Mouse (Mus musculus) layer of hippocampus, adult 8-10 months (tissue): ENCODE results near the gene Erf. TPM values are rescaled to one million over a fixed set of nuclear protein-coding genes. Genes with fewer than 3 reads are reported as not detected.

Experiments used
- DNase-seq, 2 experiments: peaks; one replicate each; pipeline ENCODE4 v3.0.0; 2022; ENCODE audit warnings: low spot score in 2 of 2
- total RNA-seq, 4 experiments: library from RNA; stranded (reverse); gene quantifications; 2 replicates each; pipeline ENCODE4 v1.2.4; 2022

Gene Erf
- total RNA-seq, 4 experiments from 2014 or later = 39.0 to 61.0 (median 49.4) TPM

DNA sequence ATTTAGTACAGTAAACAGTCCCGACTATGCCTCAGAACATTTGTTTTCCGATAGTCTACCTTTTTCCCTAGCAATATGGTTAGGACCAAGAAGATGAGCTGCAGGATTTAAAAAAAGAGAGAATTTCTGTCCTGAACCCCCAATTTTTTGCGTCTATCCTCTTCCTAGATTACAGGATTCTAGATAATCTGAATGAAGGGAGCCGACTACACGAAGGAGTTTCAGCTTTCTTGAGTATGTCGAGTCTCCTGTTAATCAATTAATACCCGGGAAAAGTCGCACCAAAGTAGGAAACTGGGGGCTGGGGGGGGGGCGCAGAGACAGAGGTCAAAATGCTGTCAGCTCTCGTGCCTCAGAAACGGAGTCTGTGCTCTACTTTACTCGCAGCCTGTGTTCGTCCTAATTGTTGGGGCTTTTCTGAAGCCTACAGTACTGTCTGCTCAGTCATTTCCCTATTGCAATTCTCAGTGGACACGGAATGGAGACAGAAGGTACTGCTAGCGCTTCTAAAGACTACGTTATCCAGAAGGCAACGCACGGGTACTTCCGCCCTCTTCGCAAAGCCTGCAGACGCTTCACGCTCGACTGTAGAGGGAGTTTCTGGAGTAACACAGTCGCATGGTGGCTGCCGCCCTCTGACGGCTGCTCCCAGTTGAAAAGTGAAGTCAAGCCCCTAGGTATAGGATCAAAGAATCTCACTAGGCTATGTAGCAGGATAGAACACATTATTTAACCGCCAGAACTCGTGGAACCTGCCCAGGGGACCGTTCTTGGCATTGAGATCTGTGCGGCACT is 11.5 kb downstream of the Erf start:
- peak; percentile 89 to 90 for DNase-seq

GRCm38 (mm10) chr7:25238015-25238706 is 12.4 kb downstream of the Erf start:
- peak; percentile 96 for DNase-seq

GRCm38 (mm10) chr7:25237249-25238014 is 13.1 kb downstream of the Erf start, which contains the start of gene Gsk3a:
Gsk3a (minus strand) TSS chr7:25237851.
- peak; percentile 97 to 98 for DNase-seq

DNA sequence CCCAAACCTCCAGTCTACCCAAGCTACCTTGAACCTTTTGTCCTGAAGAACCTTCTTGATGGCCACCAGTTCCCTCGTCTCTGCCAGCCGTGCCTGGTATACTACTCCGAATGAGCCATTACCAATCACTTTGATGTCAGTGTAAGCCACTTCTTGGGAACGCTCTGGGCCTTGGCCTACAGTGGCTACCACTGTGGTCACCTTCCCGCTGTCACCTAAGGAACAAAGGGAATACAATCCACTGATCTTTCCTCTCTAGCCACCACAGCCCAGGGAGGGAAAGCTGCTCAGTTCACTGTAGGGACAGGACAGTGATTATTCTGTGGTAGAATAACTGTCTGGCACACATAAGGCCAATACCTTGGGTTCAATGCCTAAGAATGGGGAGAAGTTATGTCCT is 15.0 kb downstream of the Erf start:
- DNase-seq = no peak

DNA sequence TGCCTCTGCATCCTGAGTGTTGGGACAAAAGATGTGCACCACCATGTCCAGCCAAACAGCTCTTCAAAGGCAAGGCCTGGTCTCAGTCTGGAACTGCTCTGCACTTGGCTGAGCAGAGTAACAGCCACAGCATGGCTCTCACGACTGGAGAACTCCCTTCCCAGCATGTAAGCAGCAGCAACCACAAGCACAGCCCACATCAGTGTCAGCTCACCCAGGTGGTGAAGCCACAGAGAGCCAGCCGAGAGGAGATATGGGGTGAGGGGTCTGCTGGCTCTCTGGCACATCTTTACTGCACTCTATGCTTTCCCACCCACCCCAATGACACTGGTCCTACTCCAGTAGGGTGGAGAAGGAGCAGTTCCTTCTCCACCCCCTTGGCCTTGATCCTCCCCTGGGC is 17.5 kb downstream of the Erf start:
- no peak for DNase-seq

GRCm38 (mm10) chr7:25232101-25232648 is 18.4 kb downstream of the Erf start:
- DNase-seq = no peak

DNA sequence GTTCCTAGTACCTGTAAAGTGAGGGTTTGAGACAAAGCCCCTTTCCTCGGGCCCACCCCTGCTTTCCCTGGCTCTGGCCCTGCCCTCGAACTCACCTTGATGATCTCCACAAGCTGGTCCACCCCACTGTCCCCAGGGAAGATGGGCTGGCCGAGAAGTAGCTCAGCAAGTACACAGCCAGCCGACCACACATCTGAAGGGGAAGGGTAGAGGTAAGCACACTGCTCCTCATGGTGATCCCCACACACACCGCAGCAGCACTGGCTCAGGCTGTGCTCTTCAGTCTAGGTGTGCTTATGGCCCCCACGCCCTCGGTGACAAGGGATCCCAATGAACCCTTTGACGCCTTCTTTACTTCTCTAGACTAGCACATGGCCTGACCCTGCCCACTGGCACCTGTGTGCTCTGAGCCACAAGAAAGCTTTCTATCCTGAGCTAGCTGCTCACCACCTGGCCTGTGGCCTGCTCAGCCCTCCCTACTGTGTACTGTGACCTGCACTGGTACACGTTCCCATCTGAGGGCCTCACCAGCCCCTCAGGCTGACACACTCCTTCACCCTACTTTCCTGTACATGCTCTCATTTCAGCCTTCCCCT is 19.8 kb downstream of the Erf start:
- DNase-seq = no peak

DNA sequence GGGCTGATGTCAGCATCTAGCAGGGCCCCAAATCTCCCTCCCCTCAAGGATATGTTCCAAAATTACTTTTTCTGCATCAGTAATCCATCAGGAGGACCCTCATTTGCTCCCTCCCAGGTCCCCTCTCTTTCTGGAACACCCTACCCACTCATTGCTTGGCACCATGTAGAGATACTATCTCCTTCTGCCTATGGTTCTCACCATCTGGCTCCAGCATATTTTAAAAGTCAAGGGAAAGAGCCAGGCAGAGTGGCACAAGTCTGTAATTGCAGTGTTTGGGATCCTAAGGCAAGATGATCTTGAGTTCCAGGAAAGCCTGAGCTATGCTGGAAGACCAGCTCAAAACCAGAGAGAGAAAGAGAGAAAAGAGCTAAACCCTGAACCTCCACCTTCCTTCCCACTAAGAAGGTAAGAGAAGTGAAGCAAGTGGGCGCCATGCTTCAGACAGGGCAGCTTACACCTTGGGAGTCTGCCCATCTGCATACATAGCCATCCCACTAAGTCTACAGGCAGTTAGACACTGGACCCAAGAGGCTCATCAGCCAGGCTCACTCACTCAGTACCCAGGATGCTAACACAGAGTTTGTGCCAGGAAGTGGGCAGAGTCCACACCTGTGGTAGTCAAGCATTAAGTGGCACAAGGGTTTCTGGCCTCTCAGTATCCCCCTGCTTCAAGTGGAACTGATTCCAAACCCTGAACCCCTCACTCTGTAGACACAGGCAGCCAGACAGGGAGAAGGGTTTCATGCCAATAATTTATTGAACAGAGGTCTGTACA is 22.8 kb downstream of the Erf start:
- no peak for DNase-seq

GRCm38 (mm10) chr7:25222275-25222967 is 28.1 kb downstream of the Erf start:
- DNase-seq = no peak

GRCm38 (mm10) chr7:25221102-25221883 is 29.3 kb downstream of the Erf start, which contains the start of gene Zfp526:
Zfp526 (plus strand) TSS chr7:25221425.
- DNase-seq = peak; percentile 97

DNA sequence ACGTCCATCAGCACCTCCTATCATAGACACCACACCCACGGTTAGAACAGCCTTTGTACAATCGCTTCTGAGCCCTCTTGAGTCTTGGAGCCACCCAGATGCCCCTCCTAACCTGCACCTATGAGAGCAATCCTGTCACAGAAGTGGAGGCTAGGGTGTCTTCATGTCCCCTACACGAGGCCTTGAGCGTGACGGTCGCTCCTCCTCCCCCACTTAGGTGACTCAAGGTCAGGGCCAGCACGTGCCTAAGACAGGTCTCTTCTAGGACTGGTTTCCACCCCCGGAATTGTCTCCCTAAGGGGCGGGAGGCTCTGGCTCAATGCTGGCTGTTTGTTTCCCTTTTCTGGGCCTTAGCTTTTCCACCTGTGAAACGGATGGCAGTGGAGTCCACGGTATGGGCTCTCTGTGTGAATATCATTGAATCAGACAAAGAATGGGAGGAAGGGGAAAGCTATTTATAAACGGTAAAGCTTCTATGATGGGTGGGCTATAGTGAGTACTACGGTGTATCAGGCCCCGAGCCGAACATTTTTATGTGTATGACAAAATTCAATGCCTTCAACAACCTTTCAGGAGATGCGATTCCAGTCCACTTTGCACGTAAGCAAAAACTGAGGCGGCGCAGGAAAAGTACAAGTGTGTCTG is 30.0 kb downstream of the Erf start, which contains the start of gene Dedd2:
Gene Dedd2, minus strand, starts transcription at position 159 of the 645 bp plus-strand sequence.
- DNase-seq = no peak

- peak; percentile 94 for DNase-seq
These were observed 30.7 kb downstream of the Erf start for GRCm38 (mm10) chr7:25219756-25220456.

GRCm38 (mm10) chr7:25219416-25219750 is 31.2 kb downstream of the Erf start:
- DNase-seq = peak in 1 of 2 experiments; percentile 49

- DNase-seq = no peak
These were observed 31.7 kb downstream of the Erf start for GRCm38 (mm10) chr7:25218705-25219415.

DNA sequence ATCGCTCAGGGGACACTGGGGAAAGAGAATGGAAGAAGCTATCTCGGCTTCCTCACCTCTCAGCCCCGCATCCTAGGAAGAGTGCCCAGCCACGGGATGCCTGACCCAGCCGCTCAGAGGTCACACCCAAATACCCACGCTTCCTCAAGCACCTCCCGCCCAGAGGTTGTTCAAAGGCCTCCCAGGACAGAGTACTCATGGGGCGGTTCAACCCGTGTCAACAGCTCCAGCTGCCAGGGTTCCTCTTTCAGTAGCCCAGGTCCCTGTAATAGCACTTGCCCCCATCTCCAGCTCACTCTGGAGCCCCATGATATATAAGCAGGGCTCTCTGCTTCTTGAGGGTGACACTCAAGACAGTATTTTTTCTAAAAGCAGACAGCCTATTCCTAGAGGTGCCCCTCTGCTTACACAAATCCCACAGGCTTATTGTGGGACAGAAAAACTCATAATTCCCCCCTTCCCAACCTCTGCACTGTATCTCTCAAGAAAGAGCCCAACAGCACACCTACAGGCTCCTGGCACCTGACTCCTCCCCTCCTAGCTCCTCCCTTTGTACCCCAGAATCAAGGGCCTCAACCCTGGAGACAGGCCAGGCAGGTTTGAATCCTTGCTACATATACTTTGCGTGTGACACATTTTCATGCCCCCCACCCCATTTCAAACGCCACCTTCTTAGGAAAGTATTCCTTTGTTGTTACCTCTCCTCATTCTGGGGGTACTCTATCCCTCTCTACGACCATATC is 32.7 kb downstream of the Erf start:
- DNase-seq = no peak

- no peak for DNase-seq
These were observed 36.4 kb downstream of the Erf start for GRCm38 (mm10) chr7:25214172-25214571.
